Mouse (Mus musculus) megakaryocyte-erythroid progenitor cell, adult 5-6 weeks (primary cell): ENCODE data around the gene Hgf. TPM values are rescaled to one million over a fixed set of nuclear protein-coding genes. Genes with fewer than 3 reads are reported as not detected.
A peak's percentile ranks its signal among the peaks of the same experiment; 100 is the strongest.

Experiments
- ATAC-seq: replicated peaks from 2 replicates; pipeline ENCODE4 v1.8.0; 2016; ENCODE audit warnings: mild to moderate bottlenecking, inconsistent platforms; ENCODE audit not compliant: severe bottlenecking, poor library complexity, low FRiP score, low TSS enrichment
- total RNA-seq, 2 experiments: library from RNA; stranded (forward) in 1 of 2; stranded (reverse) in 1 of 2; fragments of 200-1000, 215-1000 nt in 1 of 2; fragments of >200 nt in 1 of 2; fragmentation: Nextera tagmentation in 1 of 2; gene quantifications; 2 replicates each; pipeline ENCODE4 v1.2.3; 2014 to 2017

The Hgf gene
- total RNA-seq (2014; fragmentation: Nextera tagmentation) (0.84 and 0.96 TPM in 2 replicates), total RNA-seq (2017) (1.4 and 3.5 TPM in 2 replicates)

- peak; percentile 66 for ATAC-seq
These were observed at the start of gene Hgf for GRCm38 (mm10) chr5:16553304-16554047. Gene Hgf, plus strand, starts transcription at chr5:16553495.

- ATAC-seq = no peak
These were observed 46.5 kb upstream of the Hgf start for GRCm38 (mm10) chr5:16506702-16507350.

GRCm38 (mm10) chr5:16531619-16532277 lies 21.5 kb upstream of the Hgf start:
- no peak for ATAC-seq

- ATAC-seq = no peak
These were observed 15.2 kb upstream of the Hgf start for GRCm38 (mm10) chr5:16538067-16538466.

GRCm38 (mm10) chr5:16541561-16542116 lies 11.7 kb upstream of the Hgf start:
- no peak for ATAC-seq

- ATAC-seq = no peak
These were observed 5.8 kb upstream of the Hgf start for GRCm38 (mm10) chr5:16547490-16547889.

- peak; percentile 5; the same call in 1 of the 2 replicates for ATAC-seq
These were observed 648 bp upstream of the Hgf start for GRCm38 (mm10) chr5:16552647-16553046.

- no peak for ATAC-seq
These were observed 7.0 kb downstream of the Hgf start for GRCm38 (mm10) chr5:16560247-16560646.

- ATAC-seq = peak; percentile 83
These were observed 15.7 kb downstream of the Hgf start for GRCm38 (mm10) chr5:16568997-16569396.

GRCm38 (mm10) chr5:16577882-16578742 lies 24.8 kb downstream of the Hgf start:
- no peak for ATAC-seq

GRCm38 (mm10) chr5:16595699-16596098 lies 42.4 kb downstream of the Hgf start:
- ATAC-seq = no peak

GRCm38 (mm10) chr5:16597996-16598395 lies 44.7 kb downstream of the Hgf start:
- ATAC-seq = no peak

GRCm38 (mm10) chr5:16601463-16601862 lies 48.2 kb downstream of the Hgf start:
- ATAC-seq = no peak

- no peak for ATAC-seq
These were observed 79.7 kb downstream of the Hgf start for GRCm38 (mm10) chr5:16632996-16633395.

GRCm38 (mm10) chr5:16646417-16646816 lies 93.1 kb downstream of the Hgf start:
- ATAC-seq = no peak

GRCm38 (mm10) chr5:16647701-16648100 lies 94.4 kb downstream of the Hgf start:
- ATAC-seq = no peak

- no peak for ATAC-seq
These were observed 96.9 kb downstream of the Hgf start for GRCm38 (mm10) chr5:16650240-16650639.

GRCm38 (mm10) chr5:16654022-16654421 lies 100.7 kb downstream of the Hgf start:
- peak; percentile 79 for ATAC-seq
